Mouse (Mus musculus) CH12.LX (cell line): Measurements from ENCODE around the gene Nle1.

Experiments
- CTCF ChIP-seq, 2 experiments: IDR thresholded peaks in 1 of 2; conservative IDR thresholded peaks in 1 of 2; 2 replicates each; pipeline ENCODE4 v1.5.1; 2011 to 2012; ENCODE audit warnings: low read depth in 2 of 2, low read length in 2 of 2, improper control_type of control experiment in 1 of 2, inconsistent platforms in 1 of 2, mild to moderate bottlenecking in 1 of 2, moderate library complexity in 1 of 2
- JUND ChIP-seq: conservative IDR thresholded peaks from 2 replicates; pipeline ENCODE4 v1.6.1; 2011; ENCODE audit warnings: low read depth, low read length, improper control_type of control experiment
- POLR2AphosphoS2 ChIP-seq: IDR thresholded peaks from 2 replicates; pipeline ENCODE4 v1.6.1; 2011; ENCODE audit warnings: low read depth, low read length, improper control_type of control experiment

DNA sequence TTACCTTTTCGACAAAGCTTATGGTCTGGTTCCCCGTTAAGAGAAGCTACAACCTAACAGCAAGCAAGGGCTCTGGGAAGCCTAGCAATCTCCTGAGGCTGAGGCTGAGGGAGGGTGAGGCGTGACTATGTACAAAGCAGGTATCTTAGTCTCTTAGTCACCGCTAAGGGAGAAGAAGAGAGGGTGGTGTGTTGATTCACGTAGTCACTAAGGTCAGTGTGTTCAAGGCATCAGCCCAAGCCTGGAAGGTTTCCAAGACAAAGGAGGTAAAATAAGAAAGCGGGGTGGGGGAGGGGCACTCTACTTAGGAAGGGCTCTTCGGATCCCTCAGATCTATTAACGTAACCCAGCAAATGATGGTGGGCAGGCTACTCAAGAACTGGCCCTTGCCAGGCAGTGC is 46.7 kb downstream of the Nle1 start:
- no peak for TF ChIP-seq CTCF (conservative IDR thresholded peaks at IDR 0.05 in 1 of 2, IDR thresholded peaks at IDR 0.05 in 1 of 2; ENCODE audit: low read depth in 2 of 2, low read length in 2 of 2)
- TF ChIP-seq POLR2AphosphoS2 = no peak
- TF ChIP-seq JUND = no peak
